Mouse (Mus musculus) cerebellum, adult 2 months (tissue): Measurements from ENCODE around the gene Glis3.

ENCODE experiments used
- CTCF ChIP-seq: fragments of 200-500 bp; IDR thresholded peaks from 2 replicates; pipeline ENCODE4 v1.5.1; 2011; ENCODE audit warnings: low read depth, mild to moderate bottlenecking, control low read depth, low read length, moderate library complexity, borderline replicate concordance; ENCODE audit not compliant: insufficient read depth
- POLR2A ChIP-seq: fragments of 200-500 bp; IDR thresholded peaks from 2 replicates; pipeline ENCODE4 v1.6.1; 2011; ENCODE audit warnings: low read length, control low read depth, borderline replicate concordance; ENCODE audit not compliant: insufficient read depth

GRCm38 (mm10) chr19:28357595-28357994, 322.3 kb downstream of the Glis3 start:
- no peak for TF ChIP-seq CTCF
- TF ChIP-seq POLR2A = no peak
